Mouse (Mus musculus) embryonic stem cell, embryonic (primary cell): ENCODE measurements at regions not wholly inside any gene's neighbourhood (a gene's known extent, or its start where the extent isn't known, plus 50 kb on each side); places are given as distances from the start of the nearest gene placed in this dataset.

Source experiments
- CTCF ChIA-PET, 4 experiments: fragments of 300-600 bp in 2 of 4; fragments of 350-600 bp in 2 of 4; sonication (Branson Sonifier 250); formaldehyde crosslinking; loops; one replicate each; lab custom pipeline; 2022; ENCODE audit warnings: inconsistent platforms in 2 of 4; lab: Charles Lee
- POLR2A ChIA-PET, 4 experiments: fragments of 300-600 bp in 2 of 4; fragments of 350-600 bp in 2 of 4; sonication (Branson Sonifier 250); formaldehyde crosslinking; loops; one replicate each; lab custom pipeline; 2022; ENCODE audit warnings: antibody characterized with exemption in 4 of 4, inconsistent platforms in 1 of 4; lab: Charles Lee

- ChIA-PET CTCF (no interaction called here), POLR2A (no interaction called here)
Observed at GRCm38 (mm10) chr3:48911758-48912157, 845.4 kb downstream of the Pcdh18 start.

DNA sequence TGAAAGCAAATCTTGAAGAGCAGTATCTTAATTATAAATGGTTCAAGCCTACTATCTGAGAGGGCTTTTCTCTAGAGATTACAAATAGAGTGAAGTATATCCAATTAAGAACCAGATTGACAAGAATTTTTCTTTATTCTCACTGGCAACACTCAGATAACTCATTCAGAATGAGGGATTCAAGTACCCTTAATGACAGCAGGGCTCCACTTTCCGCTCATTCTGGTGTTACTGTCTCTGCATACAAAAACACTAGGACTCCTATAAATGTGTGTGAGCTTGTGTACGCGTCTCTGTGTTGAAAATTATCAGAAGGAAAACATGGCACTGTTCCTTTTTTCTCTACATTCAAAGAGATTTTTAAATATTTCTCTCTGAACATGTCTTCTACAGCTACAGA, 866.7 kb downstream of the Pcdh18 start:
- ChIA-PET POLR2A (no interaction called here), CTCF (no interaction called here)

DNA sequence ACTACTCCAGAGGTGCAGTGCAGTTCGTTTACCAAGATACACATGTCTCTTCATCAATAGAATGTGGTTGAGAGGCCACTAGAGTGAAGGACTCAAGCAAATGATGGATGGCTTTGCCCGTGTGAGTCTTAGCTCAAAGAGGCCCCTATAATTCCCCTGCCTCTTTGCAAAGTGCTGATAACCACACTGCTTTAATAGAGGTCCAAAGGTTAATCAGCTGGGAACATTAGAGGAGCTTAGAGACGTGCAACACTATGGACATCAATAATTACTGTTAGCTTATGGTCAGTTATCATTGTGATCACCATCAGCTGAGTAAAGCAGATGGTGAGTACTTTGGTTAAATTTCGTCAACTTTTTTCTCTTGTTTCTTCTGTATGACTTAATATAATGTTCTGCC, 869.2 kb downstream of the Pcdh18 start:
- ChIA-PET CTCF (no interaction called here), POLR2A (no interaction called here)

DNA sequence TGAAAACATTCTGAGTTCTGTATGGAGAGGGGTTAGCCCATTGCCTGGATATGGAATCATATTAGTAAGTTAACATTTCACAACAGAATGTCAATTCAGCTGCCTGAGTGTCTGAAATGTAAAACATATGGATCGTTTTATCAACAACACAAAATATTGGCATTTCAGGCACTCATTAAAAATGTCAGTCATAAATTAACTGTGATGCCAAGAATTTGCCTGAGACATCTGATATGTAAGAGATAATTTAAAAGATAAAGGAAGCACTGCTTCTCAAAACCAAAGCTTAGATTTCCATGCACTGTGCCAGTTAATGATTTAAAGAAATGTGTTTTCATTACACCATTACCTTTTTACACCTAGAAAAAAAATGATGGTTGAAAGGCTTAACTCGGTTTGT, 887.6 kb downstream of the Pcdh18 start:
- POLR2A ChIA-PET = no interaction called here
- CTCF ChIA-PET = no interaction called here

- POLR2A ChIA-PET = no interaction called here
- CTCF ChIA-PET = no interaction called here
Observed at GRCm38 (mm10) chr3:48846049-48846653, 911.0 kb downstream of the Pcdh18 start.

GRCm38 (mm10) chr3:48840692-48841091, 916.4 kb downstream of the Pcdh18 start:
- ChIA-PET POLR2A (interaction anchor here in 1 of 4 experiments (0.7 kb wide), 1 partner anchor 187 kb away, joined by 3 read pairs; no protein-coding TSS in a partner anchor), CTCF (no interaction called here)

GRCm38 (mm10) chr3:48823360-48823759, 933.8 kb downstream of the Pcdh18 start:
- POLR2A ChIA-PET = no interaction called here

DNA sequence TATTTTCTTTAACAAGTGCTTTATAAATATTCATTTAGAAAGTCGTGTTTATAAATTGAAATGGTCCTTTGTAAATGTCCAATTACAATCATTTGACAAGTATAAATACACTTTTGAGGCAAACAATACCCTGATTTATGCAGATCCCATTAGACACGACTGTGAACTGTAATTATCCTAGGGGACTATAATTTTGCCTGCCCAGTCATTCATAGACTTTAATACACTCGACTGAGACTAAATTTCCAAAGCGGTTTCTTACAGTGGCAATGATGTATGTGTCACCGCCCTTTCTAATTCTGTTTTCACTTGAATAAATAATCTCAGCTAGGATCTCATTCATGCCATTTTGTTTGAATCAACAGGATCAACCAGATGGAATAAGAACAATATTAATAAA, 952.7 kb downstream of the Pcdh18 start:
- ChIA-PET POLR2A (no interaction called here), CTCF (no interaction called here)

More at GRCm38 (mm10) chr3:48823360-48823759, 933.8 kb downstream of the Pcdh18 start:
- CTCF ChIA-PET = no interaction called here

GRCm38 (mm10) chr3:48771709-48772108, 985.4 kb downstream of the Pcdh18 start:
- ChIA-PET POLR2A (no interaction called here), CTCF (no interaction called here)
